Mouse (Mus musculus): Measurements from ENCODE around the gene Olfr688. TPM values are rescaled to one million over a fixed set of nuclear protein-coding genes. Genes with fewer than 3 reads are reported as not detected.

The Olfr688 gene
- polyA plus RNA-seq (2014; fragmentation: Nextera tagmentation; extraction: Ambion mirVana): not detected in 2 replicates

DNA sequence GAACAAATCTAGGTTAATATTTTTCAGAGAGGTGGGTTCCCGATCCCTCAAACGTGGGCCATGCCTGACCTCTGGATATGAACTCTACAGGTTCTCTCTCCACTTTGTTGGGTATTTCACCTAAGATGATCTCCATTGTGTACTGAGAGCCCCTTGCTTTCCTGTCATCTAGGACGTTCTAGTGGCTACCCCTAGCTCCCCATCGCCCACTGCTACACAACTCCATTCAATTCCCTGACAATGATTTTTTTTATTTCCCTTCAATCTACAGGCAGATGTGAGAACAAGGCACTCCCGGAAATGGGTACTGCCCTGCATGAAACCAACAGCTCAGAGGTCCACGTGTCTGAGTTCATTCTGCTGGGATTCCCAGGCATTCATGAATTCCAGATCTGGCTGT lies at the start of gene Olfr688:
Olfr688 (plus strand) TSS at position 301 of the 400 bp plus-strand sequence.
- no peaks in the 10 kb centered on the region for H3K9me3 ChIP-seq (ENCODE audit: control insufficient read depth, low read length)
- no peak within 1 kb of the TSS for H3K4me3 ChIP-seq (replicated peaks; ENCODE audit: low read length)
- H3K36me3 ChIP-seq (replicated peaks; ENCODE audit: control insufficient read depth, insufficient read depth): no peaks in the 10 kb centered on the region
- no peak within 1 kb of the TSS for H3K9ac ChIP-seq
- H3K4me2 ChIP-seq (replicated peaks): no peak within 1 kb of the TSS
- H3K4me1 ChIP-seq (replicated peaks; ENCODE audit: control insufficient read depth, insufficient read depth, low read length): no peaks in the 10 kb centered on the region
- DNase-seq (ENCODE audit: low spot score): no peak
- no peak within 1 kb of the TSS for H3K27ac ChIP-seq
- ATAC-seq (ENCODE audit: low FRiP score): no peak
- no peaks in the 10 kb centered on the region for H3K27me3 ChIP-seq (ENCODE audit: control insufficient read depth, insufficient read depth, low read length)
- 81% methylated on average over 6 of the region's 6 CpGs for WGBS

DNA sequence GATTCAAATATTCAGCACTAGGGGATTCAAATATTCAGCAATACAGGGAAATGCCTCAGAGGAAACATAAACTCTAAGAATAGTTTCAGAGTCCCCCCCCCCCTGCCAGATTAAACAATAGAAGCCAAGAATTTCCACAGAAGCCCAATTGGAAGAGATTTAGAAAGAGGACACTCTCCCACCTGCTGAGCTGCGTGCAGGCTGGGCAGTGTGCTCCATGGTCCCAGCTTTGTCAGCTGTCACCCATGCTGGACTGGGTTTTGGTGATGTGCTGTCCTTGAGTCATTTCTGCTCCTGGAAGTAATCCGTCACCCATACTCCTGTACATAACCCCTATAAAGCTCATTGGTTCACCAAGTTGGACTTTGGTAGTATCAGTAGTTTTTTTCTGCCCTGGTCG lies 40.2 kb upstream of the Olfr688 start:
- 84% methylated on average over 3 of the region's 3 CpGs for WGBS

DNA sequence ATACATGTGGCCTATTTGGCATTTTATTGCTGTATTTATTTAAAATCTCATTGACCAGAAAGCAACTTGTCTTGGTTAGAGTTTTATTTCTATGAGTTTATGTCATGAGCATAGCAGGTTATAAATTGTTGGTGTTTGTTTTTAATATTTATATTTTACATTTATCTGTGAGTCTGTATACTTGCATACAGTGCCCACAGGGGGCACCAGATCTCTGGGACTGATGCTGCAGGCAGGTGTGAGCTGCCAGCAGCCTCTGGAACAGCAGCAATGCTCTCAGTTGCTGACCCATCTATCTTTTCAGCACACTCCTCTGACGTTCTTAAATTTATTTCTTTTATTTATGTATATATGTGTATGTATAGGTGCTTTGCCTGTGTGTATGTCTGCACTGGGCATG lies 39.7 kb upstream of the Olfr688 start:
- no peak for DNase-seq (ENCODE audit: low spot score)
- Histone ChIP-seq H3K27ac (no peak overlapping the region), H3K9me3 (ENCODE audit: control insufficient read depth, low read length) (no peaks in the 10 kb centered on the region), H3K27me3 (ENCODE audit: control insufficient read depth, insufficient read depth, low read length) (no peaks in the 10 kb centered on the region), H3K4me2 (replicated peaks) (no peak overlapping the region), H3K4me3 (replicated peaks; ENCODE audit: low read length) (no peak overlapping the region), H3K4me1 (replicated peaks; ENCODE audit: control insufficient read depth, insufficient read depth, low read length) (no peaks in the 10 kb centered on the region), H3K9ac (no peak overlapping the region), H3K36me3 (replicated peaks; ENCODE audit: control insufficient read depth, insufficient read depth) (no peaks in the 10 kb centered on the region)
- no peak for ATAC-seq (ENCODE audit: low FRiP score)
- WGBS: 66% methylated on average over 1 of the region's 1 CpGs

More for the DNA sequence above, 40.2 kb upstream of the Olfr688 start:
- Histone ChIP-seq H3K27me3 (ENCODE audit: control insufficient read depth, insufficient read depth, low read length) (no peaks in the 10 kb centered on the region), H3K4me1 (replicated peaks; ENCODE audit: control insufficient read depth, insufficient read depth, low read length) (no peaks in the 10 kb centered on the region), H3K9ac (no peak overlapping the region), H3K36me3 (replicated peaks; ENCODE audit: control insufficient read depth, insufficient read depth) (no peaks in the 10 kb centered on the region), H3K4me2 (replicated peaks) (no peak overlapping the region), H3K4me3 (replicated peaks; ENCODE audit: low read length) (no peak overlapping the region), H3K9me3 (ENCODE audit: control insufficient read depth, low read length) (no peaks in the 10 kb centered on the region), H3K27ac (no peak overlapping the region)
- no peak for DNase-seq (ENCODE audit: low spot score)
- no peak for ATAC-seq (ENCODE audit: low FRiP score)

DNA sequence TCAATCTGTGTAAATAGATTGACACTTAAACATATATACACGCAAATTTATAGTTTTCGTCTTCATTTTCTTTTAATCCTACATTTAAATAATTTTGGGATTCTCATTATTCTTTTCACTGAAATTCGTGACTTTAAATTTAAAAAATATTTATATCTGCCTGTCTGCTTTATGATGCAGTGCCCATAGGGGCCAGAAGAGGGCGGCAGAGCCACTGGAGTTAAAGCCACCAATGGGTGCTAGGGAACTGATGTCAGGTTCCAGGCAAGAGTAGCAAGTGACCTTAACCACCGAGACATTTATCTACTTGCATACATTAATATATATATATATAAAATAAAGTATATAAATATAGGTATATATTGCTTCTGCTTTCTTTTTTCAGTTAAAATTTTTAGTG lies 31.2 kb upstream of the Olfr688 start:
- H3K27ac ChIP-seq: no peak overlapping the region
- no peak for DNase-seq (ENCODE audit: low spot score)
- H3K4me2 ChIP-seq (replicated peaks): no peak overlapping the region
- no peak overlapping the region for H3K4me3 ChIP-seq (replicated peaks; ENCODE audit: low read length)
- no peaks in the 10 kb centered on the region for H3K4me1 ChIP-seq (replicated peaks; ENCODE audit: control insufficient read depth, insufficient read depth, low read length)
- no peak overlapping the region for H3K9ac ChIP-seq
- no peaks in the 10 kb centered on the region for H3K9me3 ChIP-seq (ENCODE audit: control insufficient read depth, low read length)
- ATAC-seq (ENCODE audit: low FRiP score): no peak
- no peaks in the 10 kb centered on the region for H3K27me3 ChIP-seq (ENCODE audit: control insufficient read depth, insufficient read depth, low read length)
- no peaks in the 10 kb centered on the region for H3K36me3 ChIP-seq (replicated peaks; ENCODE audit: control insufficient read depth, insufficient read depth)
- WGBS: 70% methylated on average over 5 of the region's 5 CpGs

DNA sequence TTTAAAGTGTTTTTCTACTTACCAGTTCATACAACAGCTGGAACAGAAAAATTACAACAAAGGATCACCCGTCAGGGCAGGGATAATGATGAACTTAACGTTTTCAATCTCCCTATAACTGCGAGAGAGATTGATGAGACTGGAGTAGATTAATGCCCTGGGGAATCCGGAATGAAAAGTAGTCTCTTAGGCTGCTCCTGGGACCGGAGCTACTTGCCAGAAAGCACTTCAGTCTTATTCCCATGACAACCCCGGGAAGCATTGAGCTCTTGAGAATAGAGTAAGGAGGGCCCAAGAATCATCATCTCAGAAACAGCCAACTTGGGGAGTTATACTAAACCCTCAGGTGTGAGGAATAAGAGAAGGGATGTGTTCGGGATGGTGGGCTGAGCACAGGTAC lies 15.5 kb upstream of the Olfr688 start:
- H3K9ac ChIP-seq: no peak overlapping the region
- no peaks in the 10 kb centered on the region for H3K9me3 ChIP-seq (ENCODE audit: control insufficient read depth, low read length)
- no peaks in the 10 kb centered on the region for H3K4me1 ChIP-seq (replicated peaks; ENCODE audit: control insufficient read depth, insufficient read depth, low read length)
- no peak overlapping the region for H3K4me3 ChIP-seq (replicated peaks; ENCODE audit: low read length)
- no peak for ATAC-seq (ENCODE audit: low FRiP score)
- H3K27me3 ChIP-seq (ENCODE audit: control insufficient read depth, insufficient read depth, low read length): no peaks in the 10 kb centered on the region
- DNase-seq (ENCODE audit: low spot score): no peak
- H3K36me3 ChIP-seq (replicated peaks; ENCODE audit: control insufficient read depth, insufficient read depth): no peaks in the 10 kb centered on the region
- H3K27ac ChIP-seq: no peak overlapping the region
- WGBS: 65% methylated on average over 7 of the region's 7 CpGs
- no peak overlapping the region for H3K4me2 ChIP-seq (replicated peaks)

DNA sequence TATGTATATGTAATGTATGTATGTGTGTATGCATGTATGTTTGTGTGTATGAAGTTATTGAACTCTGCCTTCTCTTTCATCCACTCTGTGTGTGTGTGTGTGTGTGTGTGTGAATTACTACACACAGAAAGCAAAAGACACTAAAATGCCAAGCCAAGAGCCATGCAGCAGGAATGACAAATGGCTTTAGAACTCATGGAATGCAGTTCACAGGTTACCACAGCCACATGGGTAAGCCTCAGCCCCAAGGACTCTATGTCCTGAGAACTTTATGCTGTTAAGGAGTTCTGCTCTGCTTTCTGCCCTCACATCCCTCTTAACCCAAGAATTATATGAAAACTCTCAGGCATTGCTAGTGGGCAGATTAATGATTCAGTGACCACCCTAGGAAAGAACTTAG lies 2.2 kb downstream of the Olfr688 start:
- no peak for ATAC-seq (ENCODE audit: low FRiP score)
- H3K4me3 ChIP-seq (replicated peaks; ENCODE audit: low read length): no peak overlapping the region

DNA sequence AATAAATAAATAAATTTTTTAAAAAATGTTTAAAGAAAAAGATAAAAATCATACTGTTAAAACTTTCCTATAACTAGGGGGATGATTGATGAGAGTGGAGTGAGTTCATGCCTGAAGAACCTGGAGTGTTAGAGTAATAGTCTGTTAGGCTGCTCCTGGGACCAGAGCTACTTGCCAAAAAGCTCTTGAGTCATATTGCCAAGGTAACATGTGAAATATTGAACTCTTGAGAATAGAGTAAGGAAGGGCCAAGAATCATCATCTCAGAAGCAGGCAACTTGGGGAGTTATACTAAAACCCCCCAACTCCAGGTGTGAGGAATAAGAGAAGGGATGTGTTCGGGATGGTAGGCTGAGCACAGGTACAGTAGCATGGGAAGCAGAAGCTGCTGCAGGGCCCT lies 23.0 kb downstream of the Olfr688 start, which contains the start of gene Olfr689:
Olfr689 (plus strand) TSS at position 301 of the 400 bp plus-strand sequence.
- H3K4me2 ChIP-seq (replicated peaks): no peak within 1 kb of the TSS
- no peaks in the 10 kb centered on the region for H3K36me3 ChIP-seq (replicated peaks; ENCODE audit: control insufficient read depth, insufficient read depth)
- no peak within 1 kb of the TSS for H3K4me3 ChIP-seq (replicated peaks; ENCODE audit: low read length)
- H3K4me1 ChIP-seq (replicated peaks; ENCODE audit: control insufficient read depth, insufficient read depth, low read length): no peaks in the 10 kb centered on the region
- ATAC-seq (ENCODE audit: low FRiP score) (no peak), DNase-seq (ENCODE audit: low spot score) (no peak)
- H3K9ac ChIP-seq: no peak within 1 kb of the TSS
- H3K27me3 ChIP-seq (ENCODE audit: control insufficient read depth, insufficient read depth, low read length): no peaks in the 10 kb centered on the region
- H3K9me3 ChIP-seq (ENCODE audit: control insufficient read depth, low read length): no peaks in the 10 kb centered on the region
- WGBS: 92% methylated on average over 1 of the region's 1 CpGs
- H3K27ac ChIP-seq: no peak within 1 kb of the TSS

More for the DNA sequence above, 2.2 kb downstream of the Olfr688 start:
- H3K4me2 ChIP-seq (replicated peaks): no peak overlapping the region
- H3K27ac ChIP-seq: no peak overlapping the region
- no peak for DNase-seq (ENCODE audit: low spot score)
- H3K36me3 ChIP-seq (replicated peaks; ENCODE audit: control insufficient read depth, insufficient read depth): no peaks in the 10 kb centered on the region
- H3K27me3 ChIP-seq (ENCODE audit: control insufficient read depth, insufficient read depth, low read length): no peaks in the 10 kb centered on the region
- no peaks in the 10 kb centered on the region for H3K9me3 ChIP-seq (ENCODE audit: control insufficient read depth, low read length)
- no peak overlapping the region for H3K9ac ChIP-seq
- no peaks in the 10 kb centered on the region for H3K4me1 ChIP-seq (replicated peaks; ENCODE audit: control insufficient read depth, insufficient read depth, low read length)

DNA sequence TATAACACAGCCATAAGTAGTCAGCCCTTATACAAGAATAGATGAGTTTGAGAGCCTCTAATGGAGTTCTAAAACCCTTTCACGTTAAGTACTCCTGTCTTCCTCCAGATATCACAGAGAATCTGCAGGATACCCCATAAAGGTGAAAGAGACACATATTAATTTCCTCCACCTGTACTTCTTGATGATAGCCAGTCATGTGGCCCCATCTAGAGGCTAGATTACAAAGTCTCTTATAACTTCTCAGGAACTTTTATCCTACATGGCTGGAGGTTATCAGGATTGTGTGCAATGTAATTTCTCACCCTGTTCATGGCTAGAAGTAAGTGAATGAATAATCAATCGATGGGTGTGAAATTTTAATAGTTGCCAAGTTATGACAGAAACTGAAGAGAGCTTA lies 37.4 kb downstream of the Olfr688 start:
- no peaks in the 10 kb centered on the region for H3K27me3 ChIP-seq (ENCODE audit: control insufficient read depth, insufficient read depth, low read length)
- no peak for ATAC-seq (ENCODE audit: low FRiP score)
- no peaks in the 10 kb centered on the region for H3K4me1 ChIP-seq (replicated peaks; ENCODE audit: control insufficient read depth, insufficient read depth, low read length)
- DNase-seq (ENCODE audit: low spot score): no peak
- H3K36me3 ChIP-seq (replicated peaks; ENCODE audit: control insufficient read depth, insufficient read depth): no peaks in the 10 kb centered on the region
- H3K4me2 ChIP-seq (replicated peaks): no peak overlapping the region
- no peak overlapping the region for H3K27ac ChIP-seq
- WGBS: 82% methylated on average over 2 of the region's 2 CpGs
- H3K9ac ChIP-seq: no peak overlapping the region
- no peak overlapping the region for H3K4me3 ChIP-seq (replicated peaks; ENCODE audit: low read length)
- H3K9me3 ChIP-seq (ENCODE audit: control insufficient read depth, low read length): no peaks in the 10 kb centered on the region

DNA sequence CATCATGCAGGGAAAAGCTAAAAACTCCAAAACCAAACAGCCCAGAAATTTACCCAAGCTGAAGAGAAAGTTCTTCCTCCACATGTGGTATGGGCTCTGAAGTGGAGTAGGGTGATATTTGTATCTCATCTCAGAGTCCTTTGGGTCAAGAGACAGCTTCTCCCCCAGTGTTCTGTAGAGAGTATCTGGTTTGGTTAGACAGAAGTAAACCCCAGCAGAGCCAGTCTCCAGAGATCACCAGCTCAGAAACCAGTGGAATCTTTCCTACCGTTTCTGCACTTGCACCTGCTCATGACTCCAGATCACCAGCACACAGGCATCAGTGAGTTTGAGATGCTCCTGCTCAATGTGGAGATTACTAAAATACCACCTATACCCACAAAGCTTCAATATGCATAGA lies 46.1 kb downstream of the Olfr688 start, which contains the start of gene Olfr690:
Olfr690 (minus strand) TSS at position 101 of the 400 bp plus-strand sequence.
- Histone ChIP-seq H3K9me3 (ENCODE audit: control insufficient read depth, low read length) (no peaks in the 10 kb centered on the region), H3K9ac (no peak within 1 kb of the TSS), H3K4me3 (replicated peaks; ENCODE audit: low read length) (no peak within 1 kb of the TSS), H3K4me1 (replicated peaks; ENCODE audit: control insufficient read depth, insufficient read depth, low read length) (no peaks in the 10 kb centered on the region), H3K27me3 (ENCODE audit: control insufficient read depth, insufficient read depth, low read length) (no peaks in the 10 kb centered on the region), H3K36me3 (replicated peaks; ENCODE audit: control insufficient read depth, insufficient read depth) (no peaks in the 10 kb centered on the region), H3K27ac (no peak within 1 kb of the TSS), H3K4me2 (replicated peaks) (no peak within 1 kb of the TSS)
- WGBS: 91% methylated on average over 1 of the region's 1 CpGs
- DNase-seq (ENCODE audit: low spot score) (no peak), ATAC-seq (ENCODE audit: low FRiP score) (no peak)

All from hindbrain, embryonic 14.5 days (tissue).